Mouse (Mus musculus) olfactory bulb, adult 2 months (tissue): Measurements from ENCODE around the gene Rab27a. TPM values are rescaled to one million over a fixed set of nuclear protein-coding genes. Genes with fewer than 3 reads are reported as not detected.
A peak's percentile ranks its signal among the peaks of the same experiment; 100 is the strongest.
"Not testable (repeated sequence)": the region's sequence is repeated elsewhere in the genome, so short reads cannot be mapped to it uniquely, and the experiment has no call there.

Source experiments
- H3K27ac ChIP-seq: fragments of 200-500 bp; 2 replicates; pipeline ENCODE4 v1.5.1; 2012; ENCODE audit warnings: low read depth, low read length; ENCODE audit not compliant: insufficient read depth
- H3K4me1 ChIP-seq: fragments of 200-500 bp; 2 replicates; pipeline ENCODE4 v1.6.1; 2012; ENCODE audit warnings: low read length; ENCODE audit not compliant: control insufficient read depth, insufficient read depth
- H3K4me3 ChIP-seq: fragments of 200-500 bp; 2 replicates; pipeline ENCODE4 v1.5.1; 2012; ENCODE audit warnings: mild to moderate bottlenecking, low read depth, low read length, moderate library complexity; ENCODE audit not compliant: insufficient read depth
- CTCF ChIP-seq: fragments of 200-500 bp; IDR thresholded peaks from 2 replicates; pipeline ENCODE4 v1.5.1; 2012; ENCODE audit warnings: low read depth, mild to moderate bottlenecking, low read length, moderate library complexity; ENCODE audit not compliant: insufficient read depth
- POLR2A ChIP-seq: fragments of 200-500 bp; IDR thresholded peaks from 2 replicates; pipeline ENCODE4 v1.6.1; 2012; ENCODE audit warnings: mild to moderate bottlenecking, low read depth, low read length, moderate library complexity; ENCODE audit not compliant: insufficient read depth
- WGBS: fragments of 180-500 bp; shearing (Covaris S2); methylation state at CpG from one replicate; pipeline ENCODE4 v1.1.7; 2018; 5-methylcytosine and 5-hydroxymethylcytosine counted together
- polyA plus RNA-seq: library from polyadenylated mRNA; stranded (reverse); fragments of >200 nt; gene quantifications from 2 replicates; pipeline ENCODE4 v1.2.4, GENCODE M21; 2012; ENCODE audit warnings: low replicate concordance; ENCODE audit not compliant: missing spikeins, insufficient read depth, insufficient read length

Rab27a gene
- polyA plus RNA-seq, 1 experiment, result not detected

- H3K4me1 ChIP-seq, result peaks cover 4% of the 10 kb centered on the region
- TF ChIP-seq CTCF (no peak), POLR2A (no peak)
- H3K27ac ChIP-seq, result no peak overlapping the region
- H3K4me3 ChIP-seq, result no peak overlapping the region
- 73% methylated on average over 2 of the region's 2 CpGs for WGBS
Observed at GRCm38 (mm10) chr9:73097898-73098297, 53.2 kb downstream of the Rab27a start.

- Histone ChIP-seq H3K27ac (no peak within 1 kb of the TSS), H3K4me3 (no peak within 1 kb of the TSS), H3K4me1 (peaks cover 8% of the 10 kb centered on the region)
- WGBS, result 79% methylated on average over 5 of the region's 5 CpGs
- no peak for TF ChIP-seq POLR2A
- no peak for TF ChIP-seq CTCF
Observed at GRCm38 (mm10) chr9:73101536-73101935, 56.9 kb downstream of the Rab27a start, which contains the start of gene Khdc3. Gene Khdc3, plus strand, starts transcription at chr9:73101836.

- H3K4me3 ChIP-seq, result peak within 1 kb of the TSS; percentile 28
- 96% methylated on average over 4 of the region's 4 CpGs for WGBS
Observed at GRCm38 (mm10) chr9:73102181-73102580, 57.5 kb downstream of the Rab27a start, which contains the start of gene Gm20509. Gene Gm20509, plus strand, starts transcription at chr9:73102470.

GRCm38 (mm10) chr9:73103159-73103879, 58.7 kb downstream of the Rab27a start:
- WGBS, result 6% methylated on average over 60 of the region's 60 CpGs
- Histone ChIP-seq H3K27ac (no peak overlapping the region), H3K4me1 (peaks cover 8% of the 10 kb centered on the region), H3K4me3 (peak overlapping the region; percentile 28)
- TF ChIP-seq CTCF, result no peak
- TF ChIP-seq POLR2A, result no peak

More at GRCm38 (mm10) chr9:73102181-73102580, 57.5 kb downstream of the Rab27a start, which contains the start of gene Gm20509:
- H3K4me1 ChIP-seq, result peaks cover 8% of the 10 kb centered on the region
- H3K27ac ChIP-seq, result no peak within 1 kb of the TSS
- TF ChIP-seq POLR2A (no peak), CTCF (no peak)

DNA sequence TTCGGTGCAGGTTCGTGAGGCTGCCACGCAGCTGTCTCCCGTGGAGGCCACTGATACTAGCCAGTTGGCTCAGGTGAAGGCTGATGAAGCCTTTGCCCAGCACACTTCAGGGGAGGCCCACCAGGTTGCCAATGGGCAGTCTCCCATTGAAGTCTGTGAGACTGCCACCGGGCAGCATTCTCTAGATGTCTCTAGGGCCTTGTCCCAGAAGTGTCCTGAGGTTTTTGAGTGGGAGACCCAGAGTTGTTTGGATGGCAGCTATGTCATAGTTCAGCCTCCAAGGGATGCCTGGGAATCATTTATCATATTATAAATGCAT, 59.2 kb downstream of the Rab27a start:
- WGBS, result 36% methylated on average over 5 of the region's 5 CpGs
- peak overlapping the region; percentile 28; the same call in 1 of the 2 replicates for H3K4me3 ChIP-seq
- H3K27ac ChIP-seq, result no peak overlapping the region
- no peak for TF ChIP-seq POLR2A
- no peak for TF ChIP-seq CTCF
- H3K4me1 ChIP-seq, result peaks cover 8% of the 10 kb centered on the region

DNA sequence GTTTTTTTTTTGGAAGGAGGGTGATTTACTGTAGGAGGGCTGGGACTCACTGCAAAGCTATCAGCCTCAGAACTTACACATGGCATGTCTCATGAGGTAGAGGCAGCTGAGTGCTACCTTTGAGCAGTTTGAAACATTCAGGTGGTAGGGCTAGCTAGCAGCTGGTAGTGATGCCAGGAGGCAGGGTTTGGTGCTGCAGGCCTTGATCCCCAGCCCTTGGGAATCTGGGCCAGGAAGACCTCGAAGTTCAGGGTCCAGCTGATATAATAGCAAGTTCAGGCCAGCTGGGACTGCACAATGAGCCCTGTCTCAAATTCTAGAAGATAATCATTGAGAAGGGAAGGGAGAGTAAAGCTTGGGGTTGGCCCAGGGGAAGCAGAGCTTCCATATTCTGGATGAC, 60.5 kb downstream of the Rab27a start:
- TF ChIP-seq POLR2A (no peak), CTCF (no peak)
- Histone ChIP-seq H3K4me1 (peaks cover 8% of the 10 kb centered on the region), H3K4me3 (no peak overlapping the region), H3K27ac (no peak overlapping the region)
- 50% methylated on average over 1 of the region's 1 CpGs for whole genome bisulfite sequencing

GRCm38 (mm10) chr9:73105771-73106170, 61.1 kb downstream of the Rab27a start:
- Histone ChIP-seq H3K27ac (no peak overlapping the region), H3K4me1 (peaks cover 8% of the 10 kb centered on the region), H3K4me3 (no peak overlapping the region)
- no peak for TF ChIP-seq CTCF
- TF ChIP-seq POLR2A, result no peak

DNA sequence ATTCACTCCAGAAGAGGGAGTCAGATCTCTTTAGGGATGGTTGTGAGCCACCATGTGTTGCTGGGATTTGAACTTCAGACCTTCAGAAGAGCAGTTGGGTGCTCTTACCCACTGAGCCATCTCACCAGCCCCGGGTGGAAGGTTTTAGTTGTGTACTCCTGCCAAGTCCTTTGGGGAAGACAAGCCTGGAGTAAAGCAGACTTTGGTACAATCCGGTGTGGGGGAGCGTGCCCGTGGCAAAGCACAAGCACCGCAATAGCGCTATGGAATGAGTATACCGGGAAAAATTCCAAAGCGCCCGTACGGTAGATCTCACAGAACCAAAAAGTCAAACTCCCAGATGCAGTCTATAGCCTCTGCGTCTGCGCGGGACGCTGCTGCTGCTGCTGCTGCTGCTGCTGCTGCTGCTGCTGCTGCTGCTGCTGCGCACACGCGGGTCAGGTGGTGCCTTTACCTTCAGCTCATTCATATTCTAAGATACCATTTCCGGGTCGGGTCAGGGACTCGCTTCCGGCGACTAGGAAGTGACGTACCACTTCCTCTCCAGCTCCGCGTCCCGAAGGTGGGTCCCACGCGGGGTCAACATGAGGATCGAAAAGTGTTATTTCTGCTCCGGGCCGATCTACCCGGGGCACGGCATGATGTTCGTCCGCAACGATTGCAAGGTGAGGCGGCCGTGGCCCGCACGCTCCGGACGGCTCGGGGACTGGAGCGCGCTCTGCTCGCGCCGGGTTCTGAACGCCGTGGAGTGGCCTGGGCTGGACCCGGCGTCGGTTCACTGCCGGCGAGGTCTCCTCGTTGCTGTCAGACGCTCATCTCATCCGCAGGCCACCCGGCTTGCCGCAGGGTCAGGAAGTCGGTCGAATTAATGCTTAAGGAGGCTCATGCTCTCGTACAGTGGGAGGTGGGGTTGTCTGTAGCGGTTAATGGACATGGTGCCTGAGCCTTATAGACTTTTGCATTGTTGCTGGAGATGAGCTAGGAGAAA, 68.6 kb downstream of the Rab27a start, which contains the start of gene Rsl24d1:
Gene Rsl24d1 (plus strand): TSS at position 508 of the 988 bp plus-strand sequence.
- no peak for TF ChIP-seq CTCF
- no peak for TF ChIP-seq POLR2A
- WGBS, result under 1% methylated on average over 64 of the region's 64 CpGs
- peaks cover 6% of the 10 kb centered on the region for H3K4me1 ChIP-seq
- H3K27ac ChIP-seq, result peak within 1 kb of the TSS; percentile 12
- H3K4me3 ChIP-seq, result peak within 1 kb of the TSS; percentile 81

DNA sequence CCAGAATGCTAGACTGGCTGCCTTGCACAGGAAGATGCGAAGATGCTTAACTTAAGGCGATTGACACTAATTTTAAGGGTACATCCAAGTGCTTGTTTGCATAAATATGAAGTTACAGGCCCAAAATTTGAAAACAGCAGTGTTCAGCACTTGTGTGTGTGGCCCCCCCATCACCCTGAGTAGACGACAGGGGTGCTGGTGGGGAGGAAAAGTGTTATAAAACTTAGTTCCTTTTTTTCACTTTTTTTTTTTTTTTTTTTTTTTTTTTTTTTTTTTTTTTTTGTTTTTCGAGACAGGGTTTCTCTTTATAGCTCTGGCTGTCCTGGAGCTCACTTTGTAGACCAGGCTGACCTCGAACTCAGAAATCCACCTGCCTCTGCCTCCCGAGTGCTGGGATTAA, 72.0 kb downstream of the Rab27a start:
- 92% methylated on average over 5 of the region's 6 CpGs for WGBS
- not testable (repeated sequence) for H3K4me1 ChIP-seq

More for the DNA sequence above, 72.0 kb downstream of the Rab27a start:
- H3K4me3 ChIP-seq, H3K27ac ChIP-seq: not testable (repeated sequence)
